Mouse (Mus musculus) embryonic stem cell, embryonic (primary cell): Measurements from ENCODE around the gene Pheta1.

Experiments used
- CTCF ChIA-PET, 4 experiments: fragments of 300-600 bp in 2 of 4; fragments of 350-600 bp in 2 of 4; sonication (Branson Sonifier 250); formaldehyde crosslinking; loops; one replicate each; lab custom pipeline; 2022; ENCODE audit warnings: inconsistent platforms in 2 of 4; lab: Charles Lee
- POLR2A ChIA-PET, 4 experiments: fragments of 300-600 bp in 2 of 4; fragments of 350-600 bp in 2 of 4; sonication (Branson Sonifier 250); formaldehyde crosslinking; loops; one replicate each; lab custom pipeline; 2022; ENCODE audit warnings: antibody characterized with exemption in 4 of 4, inconsistent platforms in 1 of 4; lab: Charles Lee

Pheta1 gene

GRCm38 (mm10) chr5:121848743-121849142 is at the start of gene Pheta1:
Gene Pheta1 (plus strand): TSS chr5:121848984.
- POLR2A ChIA-PET: interaction anchor here in 3 of 4 experiments (0.9 to 8.8 kb wide), 13 partner anchors 10 to 283 kb away, joined by 3 to 105 read pairs (median 4); partner anchors contain the start of gene Sh2b3 (in 3 of the 3)
- CTCF ChIA-PET: interaction anchor here in 1 of 4 experiments (1.6 to 1.7 kb wide), 2 partner anchors 12 to 30 kb away, joined by 4 to 7 read pairs; partner anchors contain the start of gene Sh2b3

GRCm38 (mm10) chr5:121807186-121807585 is 41.6 kb upstream of the Pheta1 start:
- ChIA-PET CTCF (interaction anchor here in 3 of 4 experiments (0.5 to 1.5 kb wide), 3 partner anchors 8 kb away, joined by 3 to 10 read pairs (median 4); no protein-coding TSS in a partner anchor), POLR2A (interaction anchor here in 2 of 4 experiments (0.5 to 3.0 kb wide), 5 partner anchors 9 to 911 kb away, joined by 3 to 8 read pairs (median 4); partner anchors contain the start of gene Sh2b3 (in 1 of the 2))

GRCm38 (mm10) chr5:121808202-121808601 is 40.6 kb upstream of the Pheta1 start:
- ChIA-PET POLR2A (no interaction called here), CTCF (interaction anchor here in 1 of 4 experiments (2.0 kb wide), 1 partner anchor 11 kb away, joined by 5 read pairs; no protein-coding TSS in a partner anchor)

- POLR2A ChIA-PET: interaction anchor here in 3 of 4 experiments (0.6 to 2.4 kb wide), 6 partner anchors 9 to 52 kb away, joined by 3 to 6 read pairs (median 4); partner anchors contain the start of gene Sh2b3 (in 1 of the 3)
- CTCF ChIA-PET: interaction anchor here in 1 of 4 experiments (1.0 to 2.0 kb wide), 2 partner anchors 9 to 1436 kb away, joined by 3 to 5 read pairs; no protein-coding TSS in a partner anchor
These were observed 39.0 kb upstream of the Pheta1 start for GRCm38 (mm10) chr5:121809667-121810224.

DNA sequence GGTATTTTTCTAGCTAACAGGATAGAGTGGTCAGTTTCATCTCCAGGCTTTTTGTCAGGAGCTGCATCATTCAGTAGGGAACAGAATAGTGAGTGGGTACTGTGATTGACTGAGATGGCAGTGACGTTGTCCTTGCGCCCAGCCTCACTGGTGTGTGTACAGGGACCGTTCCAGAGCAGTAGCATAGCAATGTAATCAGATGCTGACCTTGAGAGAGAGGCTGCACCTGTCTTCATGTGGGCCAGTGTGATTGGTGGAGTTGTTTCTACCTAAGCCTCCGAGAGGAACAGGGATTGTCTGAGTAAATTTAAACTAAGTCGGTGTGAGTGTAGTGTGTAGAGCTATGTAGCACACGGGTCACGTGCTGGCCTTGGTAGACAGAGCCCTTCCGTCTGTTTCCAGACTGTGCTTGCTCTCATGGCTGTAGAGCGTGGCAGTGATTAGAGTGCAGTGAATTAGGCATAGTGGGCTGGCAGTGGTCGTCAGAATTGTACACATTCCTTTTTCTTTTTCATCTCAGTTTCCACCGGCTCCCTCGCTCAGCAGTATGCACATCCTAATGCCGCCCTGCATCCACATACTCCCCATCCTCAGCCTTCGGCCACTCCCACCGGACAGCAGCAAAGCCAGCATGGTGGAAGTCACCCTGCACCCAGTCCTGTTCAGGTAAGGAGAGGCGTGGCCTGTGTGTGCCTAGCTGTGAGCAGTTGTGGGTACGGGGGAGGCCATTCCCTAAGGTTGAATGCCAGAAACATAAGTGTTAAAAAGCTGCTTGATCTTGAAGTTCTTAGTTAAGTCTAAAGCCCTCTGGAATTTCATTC is 38.2 kb upstream of the Pheta1 start:
- POLR2A ChIA-PET: interaction anchor here in 3 of 4 experiments (0.6 to 2.4 kb wide), 7 partner anchors 10 to 52 kb away, joined by 3 to 6 read pairs (median 4); partner anchors contain the start of gene Sh2b3 (in 1 of the 3)
- CTCF ChIA-PET: interaction anchor here in 1 of 4 experiments (0.6 to 2.0 kb wide), 4 partner anchors 8 to 1435 kb away, joined by 3 to 5 read pairs (median 4); no protein-coding TSS in a partner anchor

GRCm38 (mm10) chr5:121811485-121811931 is 37.3 kb upstream of the Pheta1 start:
- POLR2A ChIA-PET: interaction anchor here in 3 of 4 experiments (0.6 to 3.9 kb wide), 11 partner anchors 9 to 353 kb away, joined by 3 to 13 read pairs (median 5); partner anchors contain the start of gene Sh2b3 (in 2 of the 3)
- CTCF ChIA-PET: interaction anchor here in 1 of 4 experiments (1.3 kb wide), 1 partner anchor 9 kb away, joined by 3 read pairs; no protein-coding TSS in a partner anchor

DNA sequence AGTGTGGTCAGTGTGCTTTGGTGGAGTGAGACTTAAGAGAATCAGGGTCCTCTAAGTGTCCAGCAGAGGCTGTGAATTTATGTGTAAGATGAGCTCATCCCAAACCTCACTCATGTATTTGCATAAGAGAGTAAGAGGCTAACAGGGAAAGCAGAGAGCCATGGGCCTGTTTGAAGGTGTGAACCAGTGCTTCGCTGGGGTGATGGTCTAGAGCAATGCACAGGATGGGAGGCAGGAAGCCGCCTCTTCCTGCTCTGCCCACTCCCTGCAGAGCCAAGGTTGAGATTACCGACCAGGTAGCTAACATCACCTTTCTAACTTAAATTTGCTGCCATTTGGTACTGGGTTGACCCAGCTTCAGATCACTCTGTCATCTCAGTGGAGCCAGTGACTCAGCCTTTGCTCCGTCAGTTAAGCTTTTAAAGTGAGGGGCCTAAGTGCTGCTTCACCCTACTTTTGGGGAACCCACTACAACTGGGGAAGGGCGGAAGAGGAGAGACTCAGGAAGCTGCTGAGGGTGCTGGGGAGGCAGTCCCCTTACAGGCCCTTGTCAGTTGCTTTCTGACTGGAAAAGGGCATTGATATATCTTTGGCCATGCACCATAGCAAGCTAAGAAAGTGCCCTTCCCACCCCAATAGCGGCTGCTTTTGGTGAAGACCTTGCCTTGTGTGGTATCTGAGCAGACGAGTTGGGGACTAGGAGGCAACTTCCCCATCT is 36.1 kb upstream of the Pheta1 start:
- CTCF ChIA-PET: interaction anchor here in 1 of 4 experiments (1.3 to 1.4 kb wide), 2 partner anchors 8 to 976 kb away, joined by 3 read pairs; no protein-coding TSS in a partner anchor

DNA sequence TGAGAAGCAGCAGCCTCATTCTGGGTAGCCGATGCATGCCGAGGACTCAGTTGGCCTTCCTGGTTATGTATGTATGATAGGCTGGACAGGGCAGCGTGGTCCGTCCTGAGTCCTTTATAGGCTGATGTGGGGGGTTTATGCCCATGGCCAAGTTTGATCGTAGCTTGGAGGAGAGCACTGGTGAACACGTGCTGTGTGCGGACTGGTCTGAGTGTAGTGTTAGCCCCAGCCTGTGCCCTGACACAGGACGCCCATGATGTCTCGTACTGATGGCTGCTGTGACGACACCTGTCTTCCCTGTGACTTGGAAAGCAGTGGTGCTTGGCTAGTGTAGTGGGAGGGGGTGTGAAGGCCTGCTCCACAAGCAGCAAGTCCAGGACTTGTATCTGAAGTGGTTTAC is 35.0 kb upstream of the Pheta1 start:
- POLR2A ChIA-PET: interaction anchor here in 3 of 4 experiments (0.9 to 3.9 kb wide), 7 partner anchors 14 to 24 kb away, joined by 3 to 13 read pairs (median 4); no protein-coding TSS in a partner anchor

More for the DNA sequence above, 36.1 kb upstream of the Pheta1 start:
- POLR2A ChIA-PET: interaction anchor here in 3 of 4 experiments (0.6 to 3.9 kb wide), 17 partner anchors 10 to 565 kb away, joined by 3 to 13 read pairs (median 3); partner anchors contain the start of gene Sh2b3 (in 1 of the 3)

GRCm38 (mm10) chr5:121815067-121815466 is 33.7 kb upstream of the Pheta1 start:
- POLR2A ChIA-PET: interaction anchor here (0.5 to 5.1 kb wide), 18 partner anchors 8 to 246 kb away, joined by 3 to 39 read pairs (median 4); partner anchors contain the start of gene Sh2b3 (in 2 of the 4)
- CTCF ChIA-PET: interaction anchor here (0.5 to 1.6 kb wide), 65 partner anchors 8 to 551 kb away, joined by 3 to 13 read pairs (median 3); partner anchors contain the start of gene Sh2b3 (in 2 of the 4)

More for the DNA sequence above, 35.0 kb upstream of the Pheta1 start:
- CTCF ChIA-PET: interaction anchor here in 2 of 4 experiments (0.6 to 1.2 kb wide), 2 partner anchors 27 to 37 kb away, joined by 5 read pairs; no protein-coding TSS in a partner anchor

DNA sequence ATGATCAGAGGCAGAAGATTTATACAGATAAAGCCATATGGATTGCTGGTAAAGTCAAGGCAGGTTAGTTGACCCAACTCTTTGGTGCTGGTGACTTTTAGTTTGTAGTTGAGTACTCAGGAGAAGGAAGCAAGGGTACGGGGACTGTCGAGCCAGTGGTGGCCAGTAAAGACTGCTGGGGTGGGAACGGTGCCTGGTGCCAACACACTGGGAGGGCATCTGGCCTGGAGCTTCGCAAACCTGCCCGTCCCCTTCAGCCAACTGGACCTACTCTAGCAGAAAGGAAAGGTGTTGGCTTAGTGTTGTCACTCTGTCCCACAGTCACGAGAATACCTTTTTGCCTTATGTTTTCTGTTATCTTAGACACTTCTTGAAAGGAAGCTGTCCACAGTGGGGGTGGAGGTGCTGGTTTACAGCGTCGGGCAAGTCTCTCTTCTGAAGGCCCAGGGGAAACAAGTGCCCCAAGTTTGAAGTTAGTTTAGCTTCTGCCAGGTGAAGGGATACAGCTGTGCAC is 32.9 kb upstream of the Pheta1 start:
- CTCF ChIA-PET: interaction anchor here in 1 of 4 experiments (1.2 to 1.5 kb wide), 3 partner anchors 30 to 273 kb away, joined by 3 to 5 read pairs (median 4); no protein-coding TSS in a partner anchor
- POLR2A ChIA-PET: interaction anchor here in 3 of 4 experiments (0.8 to 5.1 kb wide), 6 partner anchors 11 to 27 kb away, joined by 3 to 39 read pairs (median 13); partner anchors contain the start of gene Sh2b3 (in 2 of the 3)

GRCm38 (mm10) chr5:121816611-121817010 is 32.2 kb upstream of the Pheta1 start:
- POLR2A ChIA-PET: interaction anchor here (0.6 to 5.1 kb wide), 11 partner anchors 10 to 134 kb away, joined by 3 to 39 read pairs (median 3); partner anchors contain the start of genes Sh2b3 (in 3 of the 4) and Atxn2 (in 1 of the 4)
- CTCF ChIA-PET: interaction anchor here (0.8 to 1.5 kb wide), 6 partner anchors 12 to 272 kb away, joined by 3 to 9 read pairs (median 4); no protein-coding TSS in a partner anchor

DNA sequence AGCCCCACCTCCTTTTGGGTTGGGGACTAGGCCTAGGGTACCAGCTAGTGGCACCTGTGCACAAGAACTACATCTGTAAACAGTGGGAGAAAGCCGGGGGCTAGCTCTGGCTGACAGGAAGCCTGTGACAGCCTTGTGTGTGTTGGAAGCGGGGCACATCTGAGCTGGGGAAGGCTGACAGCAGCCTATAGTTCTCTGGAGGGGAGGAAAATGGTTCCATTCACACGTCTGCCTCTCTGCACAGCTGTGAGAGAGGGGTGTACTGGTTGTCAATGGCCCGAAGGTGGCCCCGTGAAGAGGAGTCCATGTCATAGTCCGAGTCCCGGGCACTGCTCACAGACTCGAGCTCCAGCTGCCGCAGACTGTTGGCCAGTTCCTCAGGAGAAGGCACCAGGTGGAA is 31.2 kb upstream of the Pheta1 start:
- CTCF ChIA-PET: interaction anchor here (0.6 to 1.5 kb wide), 13 partner anchors 11 to 506 kb away, joined by 3 to 7 read pairs (median 3); no protein-coding TSS in a partner anchor

GRCm38 (mm10) chr5:121818401-121818800 is 30.4 kb upstream of the Pheta1 start:
- ChIA-PET CTCF (interaction anchor here in 2 of 4 experiments (0.9 to 1.2 kb wide), 2 partner anchors 9 to 52 kb away, joined by 3 to 5 read pairs; no protein-coding TSS in a partner anchor), POLR2A (interaction anchor here in 3 of 4 experiments (0.7 to 5.1 kb wide), 10 partner anchors 9 to 54 kb away, joined by 3 to 39 read pairs (median 10); partner anchors contain the start of gene Sh2b3 (in 2 of the 3))

More for the DNA sequence above, 31.2 kb upstream of the Pheta1 start:
- POLR2A ChIA-PET: interaction anchor here (0.7 to 5.1 kb wide), 13 partner anchors 10 to 107 kb away, joined by 3 to 39 read pairs (median 4); partner anchors contain the start of genes Sh2b3 (in 3 of the 4), Atxn2 (in 1 of the 4) and Pheta1 (in 1 of the 4)

DNA sequence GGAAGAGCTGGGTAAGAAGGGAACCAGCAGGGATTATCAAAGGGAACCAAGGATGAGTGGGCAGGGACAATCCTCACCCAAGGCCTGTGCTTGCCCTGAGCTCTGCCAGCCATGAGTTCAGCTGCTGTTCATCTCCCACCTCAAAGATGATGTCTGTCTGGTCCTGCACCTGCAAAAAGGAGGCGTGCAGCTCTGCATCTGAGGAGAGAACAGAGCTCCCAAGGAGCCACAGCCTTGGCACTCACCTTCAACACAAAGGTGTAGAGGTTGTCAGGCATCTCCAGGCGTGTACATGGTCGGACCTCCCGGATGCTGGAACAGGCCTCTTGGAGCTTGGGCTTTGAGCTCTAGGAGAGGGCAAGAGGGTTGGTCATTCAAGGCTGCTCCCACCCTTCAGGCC is 29.9 kb upstream of the Pheta1 start:
- CTCF ChIA-PET: interaction anchor here in 1 of 4 experiments (0.7 to 1.2 kb wide), 2 partner anchors 9 to 10 kb away, joined by 3 to 5 read pairs; no protein-coding TSS in a partner anchor
- POLR2A ChIA-PET: interaction anchor here in 2 of 4 experiments (0.8 to 5.1 kb wide), 7 partner anchors 8 to 45 kb away, joined by 3 to 39 read pairs (median 21); partner anchors contain the start of gene Sh2b3 (in 2 of the 2)

DNA sequence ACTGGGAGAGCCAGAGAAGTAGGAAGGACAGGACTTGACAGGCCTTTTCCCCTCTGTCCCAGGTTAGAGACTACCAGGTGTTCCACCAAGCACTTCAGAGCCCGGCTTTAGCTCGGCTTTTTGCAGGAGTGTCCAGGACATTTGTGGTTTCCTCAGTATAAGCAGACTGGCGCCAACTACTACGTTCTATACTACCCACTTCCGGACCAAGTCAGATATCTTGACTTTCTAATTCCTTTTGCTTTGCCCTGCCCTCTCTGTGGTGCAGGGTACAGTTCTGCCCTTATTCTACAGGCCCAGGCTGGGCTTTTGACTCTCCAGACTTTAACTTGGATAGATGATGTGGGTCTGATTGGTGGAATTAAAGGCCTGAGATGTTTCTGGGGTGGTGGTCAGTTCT is 29.2 kb upstream of the Pheta1 start:
- CTCF ChIA-PET: interaction anchor here in 1 of 4 experiments (0.7 to 1.2 kb wide), 2 partner anchors 9 to 10 kb away, joined by 3 to 5 read pairs; no protein-coding TSS in a partner anchor
- POLR2A ChIA-PET: interaction anchor here in 3 of 4 experiments (0.6 to 5.1 kb wide), 8 partner anchors 8 to 74 kb away, joined by 3 to 39 read pairs (median 16); partner anchors contain the start of gene Sh2b3 (in 2 of the 3)
